Mouse (Mus musculus) small intestine, adult 2 months (tissue): ENCODE measurements at regions not wholly inside any gene's neighbourhood (a gene's known extent, or its start where the extent isn't known, plus 50 kb on each side); places are given as distances from the start of the nearest gene placed in this dataset.

Experiments used
- CTCF ChIP-seq: fragments of 200-500 bp; IDR thresholded peaks from 2 replicates; pipeline ENCODE4 v1.5.1; 2012; ENCODE audit warnings: low read depth, mild to moderate bottlenecking, control low read depth, inconsistent platforms, low read length, moderate library complexity, mixed read lengths; ENCODE audit not compliant: insufficient replicate concordance, insufficient read length; ENCODE audit errors: extremely low read depth
- POLR2A ChIP-seq: fragments of 200-500 bp; IDR thresholded peaks from 2 replicates; pipeline ENCODE4 v1.6.1; 2012; ENCODE audit warnings: low read depth, mild to moderate bottlenecking, control low read depth, inconsistent platforms, low read length, moderate library complexity

DNA sequence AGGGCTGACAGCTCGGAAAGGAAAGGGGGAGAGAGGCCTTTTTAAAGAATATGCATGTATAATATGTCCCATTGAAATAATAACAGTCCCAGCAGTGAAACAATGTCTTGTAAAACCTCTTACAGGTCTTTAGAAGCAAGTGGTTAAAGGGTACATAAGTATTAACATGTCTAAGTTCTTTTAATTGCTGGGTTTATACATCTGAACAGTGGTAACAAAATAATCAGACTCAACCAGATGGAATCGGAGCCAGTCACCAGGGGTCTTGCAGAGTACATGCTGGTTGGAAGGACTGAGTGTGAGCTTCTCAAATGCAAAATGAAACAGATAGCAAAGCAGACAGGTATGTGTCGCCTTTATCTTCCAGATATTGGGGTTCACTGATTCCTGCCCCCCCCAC lies 317.3 kb downstream of the Nsun3 start:
- TF ChIP-seq CTCF = no peak
- TF ChIP-seq POLR2A = no peak
